Mouse (Mus musculus): ENCODE measurements at regions not wholly inside any gene's neighbourhood (a gene's known extent, or its start where the extent isn't known, plus 50 kb on each side); places are given as distances from the start of the nearest gene placed in this dataset.

- DNase-seq (ENCODE audit: low spot score in 2 of 2): no peak
Observed at GRCm38 (mm10) chr16:68428541-68428940, 807.8 kb upstream of the Cadm2 start.

GRCm38 (mm10) chr16:68427522-68427921 lies 806.8 kb upstream of the Cadm2 start:
- DNase-seq (ENCODE audit: low spot score in 2 of 2): no peak

- no peak for DNase-seq (ENCODE audit: low spot score in 2 of 2)
Observed at GRCm38 (mm10) chr16:68425276-68425675, 804.6 kb upstream of the Cadm2 start.

- peak in 1 of 2 experiments; percentile 44 for DNase-seq (ENCODE audit: low spot score in 2 of 2)
Observed at GRCm38 (mm10) chr16:68401860-68402671, 781.4 kb upstream of the Cadm2 start.

GRCm38 (mm10) chr16:68400591-68400990 lies 779.9 kb upstream of the Cadm2 start:
- no peak for DNase-seq (ENCODE audit: low spot score in 2 of 2)

GRCm38 (mm10) chr16:68351088-68351487 lies 730.4 kb upstream of the Cadm2 start:
- no peak for DNase-seq (ENCODE audit: low spot score in 2 of 2)

- DNase-seq (ENCODE audit: low spot score in 2 of 2): no peak
Observed at GRCm38 (mm10) chr16:68338970-68339369, 718.3 kb upstream of the Cadm2 start.

Data from layer of hippocampus, postnatal 14 days (tissue).